Mouse (Mus musculus) common myeloid progenitor, adult 5-6 weeks (primary cell): Measurements from ENCODE around the gene Myrfl. TPM values are rescaled to one million over a fixed set of nuclear protein-coding genes. Genes with fewer than 3 reads are reported as not detected.

Source experiments
- ATAC-seq: replicated peaks from 2 replicates; pipeline ENCODE4 v1.8.0; 2016; ENCODE audit warnings: low read depth, mild to moderate bottlenecking, moderate TSS enrichment, inconsistent platforms; ENCODE audit not compliant: poor library complexity, severe bottlenecking
- total RNA-seq: library from RNA; stranded (forward); fragments of 200-1000, 187-1606 nt; gene quantifications from 2 replicates; pipeline ENCODE4 v1.2.3, GENCODE M21; 2017

Myrfl gene
- total RNA-seq, 1 experiment from 2014 or later = not detected

DNA sequence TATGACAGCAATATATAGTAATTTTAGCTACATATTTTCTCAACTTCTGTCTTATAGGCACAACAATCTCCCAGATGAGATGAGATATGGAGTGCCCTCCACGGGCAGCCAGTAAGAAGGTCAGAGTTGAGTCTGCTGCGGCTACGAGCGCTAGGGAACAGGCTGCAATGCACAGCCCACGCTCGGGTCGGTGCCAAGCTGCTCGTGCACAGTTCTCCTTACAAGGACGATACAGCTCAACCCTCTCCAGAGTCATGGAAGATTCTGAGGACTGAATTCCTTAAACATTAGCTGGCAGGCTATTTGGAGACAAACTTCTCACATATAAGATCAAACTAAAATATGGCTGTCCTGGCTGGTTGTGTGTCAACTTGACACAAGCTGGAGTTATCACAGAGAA, 17.9 kb upstream of the Myrfl start:
- ATAC-seq = no peak

GRCm38 (mm10) chr10:116913647-116914273, 17.0 kb upstream of the Myrfl start:
- no peak for ATAC-seq

- no peak for ATAC-seq
Observed at GRCm38 (mm10) chr10:116912850-116913249, 16.1 kb upstream of the Myrfl start.

DNA sequence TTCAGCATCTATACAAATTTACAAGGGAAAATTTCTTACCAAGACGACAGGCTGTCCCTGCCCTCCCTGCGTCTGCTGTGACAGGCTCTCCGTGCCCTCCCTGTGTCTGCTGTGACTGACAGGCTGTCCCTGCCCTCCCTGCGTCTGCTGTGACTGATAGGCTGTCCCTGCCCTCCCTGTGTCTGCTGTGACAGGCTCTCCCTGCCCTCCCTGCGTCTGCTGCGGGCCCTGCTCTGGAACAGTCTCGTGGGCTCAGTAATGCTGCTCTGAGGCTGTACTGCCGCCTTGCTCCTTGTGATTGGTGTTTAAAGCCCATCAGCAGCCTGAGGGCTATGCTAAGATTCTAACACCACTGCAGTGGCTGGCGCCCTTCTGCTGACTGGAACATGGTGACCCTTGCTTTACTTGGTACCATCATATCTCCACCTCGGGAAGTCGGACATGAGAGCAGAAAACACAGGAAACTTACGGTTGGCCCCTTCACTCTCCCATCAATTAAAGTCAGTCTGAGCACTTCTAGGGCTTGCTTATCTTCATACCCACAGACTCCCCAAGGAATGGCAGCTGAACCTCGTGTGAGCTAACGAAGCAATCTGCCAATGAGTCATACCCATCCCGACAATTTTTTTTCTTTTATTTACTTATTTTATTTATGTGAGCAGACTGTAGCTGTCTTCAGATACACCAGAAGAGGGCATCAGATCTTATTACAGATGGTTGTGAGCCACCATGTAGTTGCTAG, 12.4 kb upstream of the Myrfl start:
- 0 out of 2 replicates have a peak, but pooled peaks have one; percentile 25 for ATAC-seq

GRCm38 (mm10) chr10:116906794-116907193, 10.1 kb upstream of the Myrfl start:
- ATAC-seq = no peak

GRCm38 (mm10) chr10:116904503-116904908, 7.8 kb upstream of the Myrfl start:
- no peak for ATAC-seq

DNA sequence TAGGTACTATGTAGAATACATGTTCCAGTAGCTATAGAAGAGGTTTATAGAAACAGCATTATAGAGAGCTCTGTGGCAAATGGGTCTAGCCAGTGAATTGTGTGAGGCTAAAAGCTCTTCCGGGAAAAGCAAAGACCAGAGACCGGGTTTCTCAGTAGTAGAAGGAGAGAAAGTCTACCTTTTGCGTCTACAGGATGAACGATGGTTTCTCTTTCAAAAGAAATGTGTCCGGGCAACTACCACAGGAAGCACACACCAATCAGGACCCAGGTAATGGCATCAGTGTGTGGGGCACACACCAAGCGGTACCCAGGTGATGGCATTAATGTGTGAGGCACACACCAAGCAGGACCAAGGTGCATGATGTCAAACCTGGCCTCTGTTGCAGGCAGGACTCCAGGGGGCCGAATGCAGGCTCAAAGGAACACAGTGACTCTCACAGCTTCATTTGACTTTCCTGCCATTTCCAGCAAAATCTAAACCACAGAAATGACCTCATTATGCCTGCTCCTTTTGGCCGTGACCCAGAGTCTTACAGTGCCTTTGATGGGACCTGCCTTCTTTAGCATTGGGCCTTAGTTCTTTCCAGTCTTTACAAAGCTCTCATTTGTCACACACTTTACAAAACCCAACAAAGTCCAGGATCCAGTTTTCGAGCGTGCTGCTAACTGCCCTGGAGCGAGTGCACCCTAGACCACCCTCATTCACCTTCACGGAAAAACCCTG, 1.4 kb downstream of the Myrfl start:
- ATAC-seq = no peak

GRCm38 (mm10) chr10:116894540-116894939, 2.2 kb downstream of the Myrfl start:
- ATAC-seq = no peak

GRCm38 (mm10) chr10:116893753-116894152, 3.0 kb downstream of the Myrfl start:
- ATAC-seq = peak; percentile 71; the same call in 1 of the 2 replicates

GRCm38 (mm10) chr10:116890587-116890986, 6.1 kb downstream of the Myrfl start:
- no peak for ATAC-seq

GRCm38 (mm10) chr10:116884552-116884951, 12.2 kb downstream of the Myrfl start:
- ATAC-seq = no peak

GRCm38 (mm10) chr10:116883531-116883930, 13.2 kb downstream of the Myrfl start:
- ATAC-seq = no peak

DNA sequence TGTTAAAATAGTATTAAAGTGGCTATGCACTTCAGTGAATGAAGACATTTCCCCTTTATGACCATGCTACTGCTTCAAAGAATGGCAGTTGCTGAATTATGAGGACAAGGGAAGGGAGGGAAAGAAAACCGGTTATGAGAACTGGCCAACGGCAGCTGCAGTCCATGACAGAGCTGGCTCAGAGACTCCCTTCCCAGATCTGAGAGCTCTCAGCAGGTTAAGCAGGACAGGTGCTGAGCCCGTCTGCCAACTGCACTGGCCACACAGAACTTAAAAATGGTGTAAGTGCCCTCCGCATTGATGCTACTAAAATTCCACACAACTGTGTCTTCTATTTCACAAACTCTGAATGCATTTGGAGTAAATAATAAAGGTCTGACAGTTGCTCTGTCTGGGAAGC, 19.3 kb downstream of the Myrfl start:
- ATAC-seq = no peak

DNA sequence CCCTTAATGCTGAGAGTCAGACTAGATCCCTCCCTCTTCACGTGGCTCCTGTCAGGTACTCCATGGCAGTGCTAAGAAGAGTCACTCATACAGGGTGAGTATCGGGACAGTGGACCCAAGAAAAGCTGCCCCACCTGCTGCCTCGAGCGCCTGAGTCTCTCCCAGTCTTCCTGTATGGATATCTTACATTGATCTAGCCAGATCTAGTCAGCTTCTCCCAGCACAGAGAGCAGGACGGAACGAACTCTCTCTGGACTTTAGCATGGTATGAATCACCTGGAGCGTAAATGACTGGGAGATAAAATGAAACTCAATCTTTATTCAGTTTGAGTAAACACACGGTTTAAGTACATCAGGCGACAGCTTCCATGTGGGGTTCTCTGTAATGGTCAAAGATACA, 22.2 kb downstream of the Myrfl start:
- ATAC-seq = no peak

GRCm38 (mm10) chr10:116872016-116872410, 24.7 kb downstream of the Myrfl start:
- no peak for ATAC-seq

- no peak for ATAC-seq
Observed at GRCm38 (mm10) chr10:116871329-116872015, 25.2 kb downstream of the Myrfl start.

DNA sequence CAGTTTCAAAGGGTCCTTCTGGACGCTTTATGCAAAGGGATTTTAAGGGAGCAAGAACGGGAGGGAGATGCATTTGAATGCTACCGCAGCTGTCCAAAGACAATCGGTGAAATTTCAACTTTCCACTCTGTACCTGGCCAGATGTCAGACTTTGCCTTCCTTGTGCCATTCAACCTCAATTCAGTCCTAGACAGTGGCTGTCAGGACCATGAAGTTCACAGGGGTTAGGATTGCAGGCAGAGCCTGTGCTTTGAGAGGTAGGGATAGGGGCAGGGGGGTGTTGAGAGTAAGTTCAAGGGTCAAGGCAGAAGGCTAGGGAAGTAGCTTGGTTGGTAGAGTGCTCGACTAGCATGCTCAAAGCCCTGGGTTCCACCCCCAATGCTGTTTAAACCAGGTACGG, 25.9 kb downstream of the Myrfl start:
- ATAC-seq = no peak

DNA sequence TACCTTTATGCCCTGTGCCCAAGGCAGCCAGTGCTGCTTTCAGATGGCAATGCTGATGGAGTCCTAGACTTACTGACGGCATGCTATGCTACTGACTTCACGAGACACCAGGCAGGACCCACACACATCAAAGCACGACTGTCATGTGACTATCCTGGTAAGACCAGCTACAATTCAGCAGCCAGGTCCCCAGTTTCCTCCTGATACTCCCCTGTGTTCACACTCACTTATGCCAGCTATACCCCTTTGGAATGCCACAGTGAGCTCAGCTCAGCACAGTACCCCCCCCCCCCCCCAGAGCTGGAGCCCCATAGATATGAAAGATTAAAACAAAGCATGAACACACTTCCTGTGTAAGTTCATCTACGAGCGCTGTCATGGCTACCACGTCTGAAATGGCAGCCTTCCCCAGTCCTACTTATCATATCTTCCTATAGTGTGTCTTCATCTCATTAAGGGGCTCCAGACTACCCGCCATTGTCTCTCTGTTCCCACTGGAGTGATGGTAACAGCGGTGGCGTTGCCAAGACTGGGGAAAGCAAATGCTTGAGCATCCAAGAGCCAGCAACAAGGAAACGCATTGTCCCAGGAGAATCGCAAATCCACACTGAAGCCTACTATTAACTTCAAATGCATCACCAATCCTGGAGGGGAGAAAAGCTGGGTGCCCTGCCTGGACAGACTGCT, 43.4 kb downstream of the Myrfl start:
- no peak for ATAC-seq

GRCm38 (mm10) chr10:116848749-116849473, 47.8 kb downstream of the Myrfl start:
- peak; percentile 88 for ATAC-seq
